Mouse (Mus musculus): ENCODE results near the gene Rpsa.

Rpsa gene

DNA sequence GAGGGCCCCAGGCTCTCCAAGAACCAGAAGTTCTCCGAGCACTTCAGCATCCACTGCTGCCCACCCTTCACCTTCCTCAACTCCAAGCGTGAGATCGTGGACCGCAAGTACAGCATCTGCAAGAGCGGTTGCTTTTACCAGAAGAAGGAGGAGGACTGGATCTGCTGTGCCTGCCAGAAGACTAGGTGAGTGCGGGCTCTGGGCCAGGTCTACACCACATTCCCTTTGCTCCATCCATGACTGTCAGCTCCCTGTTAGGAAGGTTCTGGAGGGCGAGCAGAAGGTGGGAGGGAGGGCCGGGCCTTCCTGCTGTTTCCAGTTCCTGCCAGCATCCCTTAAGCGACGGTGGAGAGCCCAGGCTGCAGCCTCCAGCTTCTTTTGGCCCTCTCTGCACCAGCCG is 40.3 kb downstream of the Rpsa start:
- DNase-seq (ENCODE audit: low spot score in 2 of 2), result no peak

DNA sequence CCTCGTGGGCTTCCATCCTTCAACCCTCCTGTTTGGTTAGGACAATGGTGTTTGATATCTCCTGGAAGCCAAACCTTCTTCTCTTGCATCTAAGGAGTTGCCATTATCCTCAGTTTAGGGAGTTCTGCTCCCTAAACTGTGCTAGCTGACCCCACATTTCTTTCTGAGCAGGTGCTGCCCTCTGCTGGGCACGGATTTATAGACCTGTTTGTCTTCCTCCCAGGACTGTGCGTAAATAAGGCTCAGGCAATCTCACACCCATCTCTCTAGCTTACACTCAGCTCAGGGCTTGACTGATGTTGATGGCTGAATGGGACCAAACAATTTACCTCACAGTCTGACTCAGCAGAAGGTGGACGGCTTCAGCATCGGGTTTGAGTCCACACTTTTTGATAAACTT is 43.8 kb downstream of the Rpsa start:
- DNase-seq (ENCODE audit: low spot score in 2 of 2), result peak; percentile 51 to 79

DNA sequence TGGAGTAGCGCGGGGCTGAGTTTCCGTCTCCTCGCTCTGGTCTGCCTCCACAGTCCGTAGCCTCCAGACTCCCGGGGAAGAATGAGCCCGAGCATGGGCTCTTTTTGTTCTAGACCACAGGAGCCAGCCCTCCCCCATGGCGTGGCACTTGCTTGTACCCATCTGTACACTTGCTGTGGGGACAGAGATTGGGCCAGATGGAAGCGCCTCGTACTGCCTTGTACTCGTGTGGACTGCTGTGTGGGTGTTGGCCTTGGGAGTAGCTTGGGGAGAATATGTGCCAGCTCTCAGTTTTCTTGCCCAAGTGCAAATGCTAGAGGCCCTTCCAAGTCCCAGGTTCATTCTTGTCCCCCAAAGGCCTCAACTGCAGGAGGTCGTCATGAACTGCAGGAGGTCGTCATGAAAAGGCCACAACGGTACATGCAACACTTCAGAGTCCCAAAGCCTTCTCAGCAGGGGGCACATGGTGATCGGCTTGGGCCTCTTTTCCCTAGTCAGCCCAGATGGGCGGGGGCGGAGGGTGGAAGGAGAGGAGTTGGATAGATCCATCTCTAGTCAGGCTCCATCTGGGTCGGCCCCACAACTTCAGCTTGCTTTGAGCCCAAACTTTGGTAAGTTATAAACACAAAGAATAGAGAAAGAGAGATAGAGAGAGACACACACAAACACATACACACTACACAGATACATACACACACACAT is 47.1 kb downstream of the Rpsa start:
- DNase-seq (ENCODE audit: low spot score in 2 of 2), result no peak

DNA sequence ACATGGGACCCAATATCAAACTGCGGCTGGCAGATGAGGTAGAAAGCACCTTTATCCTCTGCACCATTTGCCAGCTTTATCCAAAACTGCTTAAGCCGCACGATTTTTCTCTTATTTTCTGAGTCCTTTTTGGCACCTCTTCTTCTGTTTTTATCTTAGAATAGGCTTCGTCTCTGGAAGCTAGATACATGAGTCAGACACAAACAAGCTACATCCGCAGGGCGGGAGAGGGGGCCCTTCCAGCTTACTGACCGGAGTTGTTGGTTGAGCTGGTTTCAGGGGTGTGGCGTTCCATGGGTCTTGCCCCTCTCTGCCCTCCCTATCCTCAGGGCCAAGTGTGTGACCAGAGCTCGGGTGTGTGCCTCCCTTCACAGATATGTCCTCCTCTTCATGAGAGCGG is 51.3 kb downstream of the Rpsa start:
- DNase-seq (ENCODE audit: low spot score in 2 of 2), result no peak
